Mouse (Mus musculus) lung, postnatal 10 days (tissue): ENCODE results near the gene Chil3.
"Not testable (repeated sequence)": the region's sequence is repeated elsewhere in the genome, so short reads cannot be mapped to it uniquely, and the experiment has no call there.

ENCODE experiments used
- DNase-seq: peaks from one replicate; pipeline ENCODE4 v3.0.0; 2021

Chil3 gene

GRCm38 (mm10) chr3:106167464-106167863 is at the start of gene Chil3:
Gene Chil3 (minus strand): TSS chr3:106167564.
- no peak for DNase-seq

- DNase-seq: not testable (repeated sequence)
Measured at GRCm38 (mm10) chr3:106198030-106198429, 30.7 kb upstream of the Chil3 start.

GRCm38 (mm10) chr3:106197246-106197645 is 29.9 kb upstream of the Chil3 start:
- DNase-seq: not testable (repeated sequence)

DNA sequence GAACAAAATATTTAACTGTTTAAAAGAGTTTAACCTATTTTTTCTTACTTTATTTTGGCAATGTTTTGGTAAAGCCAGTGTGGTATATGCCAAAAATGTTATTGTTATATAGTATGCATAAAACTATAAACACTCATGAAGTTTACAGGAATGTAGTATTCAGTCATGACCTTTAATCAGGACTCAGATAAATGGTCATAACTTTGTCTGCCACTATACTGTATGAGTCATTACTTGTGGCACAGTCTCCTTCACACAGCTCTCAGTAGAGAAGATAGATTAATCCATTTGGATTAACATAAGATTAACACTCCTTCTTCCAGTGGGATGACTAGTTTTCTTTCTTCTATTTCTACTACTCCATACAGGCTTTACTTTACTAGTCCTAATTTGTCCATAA is 28.9 kb upstream of the Chil3 start:
- DNase-seq: no peak

DNA sequence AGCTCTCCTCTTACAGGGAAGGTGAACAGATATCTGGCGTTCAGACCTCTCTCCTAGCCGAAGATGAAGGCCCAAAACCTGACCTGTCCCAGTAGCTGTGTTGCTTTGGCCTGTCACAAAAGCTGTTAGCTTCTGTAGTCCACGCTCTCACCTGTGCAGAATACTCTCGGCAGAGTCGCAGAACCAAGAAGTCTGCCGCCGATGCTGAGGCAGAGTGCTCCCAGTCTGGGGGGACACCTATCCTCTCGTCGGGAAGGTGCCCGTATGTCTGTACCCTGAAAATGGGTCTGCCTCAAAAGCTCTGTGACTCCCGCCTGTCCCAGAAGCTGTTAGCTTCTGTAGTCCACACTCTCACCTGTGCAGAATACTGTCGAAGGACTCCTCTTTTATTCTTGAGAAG is 28.1 kb upstream of the Chil3 start:
- DNase-seq: no peak

DNA sequence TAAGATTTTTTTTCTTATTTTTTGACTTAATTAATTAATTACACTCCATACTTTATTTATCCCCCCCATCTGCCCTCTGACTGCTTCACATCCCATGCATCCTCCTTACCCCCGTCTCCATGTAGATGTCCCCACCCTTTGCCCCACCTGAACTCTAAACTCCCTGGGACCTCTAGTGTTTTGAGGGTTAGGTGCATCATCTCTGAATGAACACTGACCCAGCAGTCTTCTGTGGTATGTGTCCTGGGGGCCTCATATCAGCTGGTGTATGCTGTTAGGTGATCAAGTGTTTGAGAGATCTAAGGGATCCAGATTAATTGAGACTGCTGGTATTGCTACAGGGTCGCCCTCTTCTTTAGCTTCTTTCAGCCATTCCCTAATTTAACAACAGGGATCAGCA is 20.6 kb upstream of the Chil3 start:
- DNase-seq: no peak

DNA sequence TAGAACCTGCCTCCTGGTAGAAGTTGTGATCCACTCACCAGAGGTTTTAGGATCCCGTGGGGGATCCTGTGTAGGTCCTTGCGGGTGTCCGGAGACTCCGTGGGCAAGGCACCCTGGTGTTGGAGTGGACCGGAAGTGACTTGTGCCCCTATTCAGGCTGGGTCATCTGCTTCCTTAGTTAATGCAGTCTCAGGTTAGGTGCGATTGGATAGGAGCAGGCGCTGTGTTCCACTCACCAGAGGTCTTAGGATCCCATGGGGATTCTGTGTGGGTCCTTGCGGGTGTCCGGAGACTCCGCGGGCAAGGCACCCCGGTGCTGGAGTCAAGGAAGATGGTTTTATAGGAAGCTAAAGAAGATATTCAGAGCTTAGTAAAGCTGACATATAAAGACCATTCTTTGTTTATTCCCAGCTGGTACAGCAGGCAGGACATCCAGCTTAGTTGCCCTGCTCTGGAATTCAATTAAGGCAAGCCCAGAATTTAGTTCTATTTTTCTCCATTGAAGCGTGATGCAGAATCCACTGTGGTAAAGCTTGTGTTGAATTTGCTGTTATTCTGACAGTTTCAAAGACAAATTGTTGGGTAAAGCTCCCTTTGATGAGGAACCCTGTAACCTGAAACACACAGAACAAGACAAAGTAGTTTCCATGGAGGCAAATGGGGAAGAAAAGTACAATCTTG is 10.3 kb upstream of the Chil3 start:
- DNase-seq: no peak

- DNase-seq: not testable (repeated sequence)
Measured at GRCm38 (mm10) chr3:106174971-106175370, 7.6 kb upstream of the Chil3 start.

- DNase-seq: not testable (repeated sequence)
Measured at GRCm38 (mm10) chr3:106172506-106172905, 5.1 kb upstream of the Chil3 start.

DNA sequence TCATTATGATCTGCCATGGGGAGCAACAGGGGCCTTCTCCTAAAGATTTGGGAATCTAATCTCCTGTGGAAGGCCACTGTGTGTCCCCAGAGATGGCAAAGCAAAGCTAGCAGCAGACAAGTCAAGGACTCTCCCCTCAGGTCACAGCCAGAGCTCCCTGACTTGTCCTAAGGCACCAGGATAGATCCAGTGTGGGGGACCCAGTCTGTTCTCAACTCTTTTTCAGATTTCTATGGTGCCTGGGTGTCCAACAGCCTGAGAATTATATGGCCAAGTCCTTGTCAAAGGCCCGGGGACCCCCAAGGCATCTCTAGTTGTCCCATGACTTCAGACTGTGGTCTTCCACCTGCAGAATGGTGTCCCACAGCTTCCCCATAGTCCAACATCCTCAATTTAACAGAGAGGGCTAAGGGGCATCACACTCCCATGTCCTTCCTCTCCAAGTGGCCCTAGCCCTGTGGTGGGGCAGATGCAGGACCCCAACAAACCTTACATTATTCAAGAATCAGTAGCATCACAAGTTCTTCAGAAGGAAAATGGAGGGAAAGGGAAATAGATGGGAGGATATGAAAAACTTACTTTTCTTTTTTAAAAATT is 3.9 kb upstream of the Chil3 start:
- DNase-seq: no peak

GRCm38 (mm10) chr3:106170522-106171053 is 3.2 kb upstream of the Chil3 start:
- peak; percentile 15 for DNase-seq

DNA sequence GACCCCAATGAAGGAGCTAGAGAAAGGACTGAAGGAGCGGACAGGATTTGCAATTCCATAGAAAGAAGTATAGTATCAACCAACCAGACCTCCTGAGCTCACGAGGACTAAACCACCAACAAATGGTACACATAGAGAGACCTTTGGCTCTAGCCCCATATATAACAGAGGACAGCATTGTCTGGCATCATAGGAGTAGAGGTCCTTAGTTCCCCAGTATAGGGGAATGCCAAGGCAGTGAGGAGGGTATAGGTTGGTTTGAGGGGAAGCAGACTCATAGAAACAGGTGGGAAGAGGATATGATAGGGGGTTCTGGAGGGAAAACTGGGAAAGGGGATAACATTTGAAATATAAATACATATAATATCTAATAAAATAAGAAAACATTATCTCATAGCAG is 13.0 kb downstream of the Chil3 start:
- no peak for DNase-seq

GRCm38 (mm10) chr3:106144081-106144480 is 23.3 kb downstream of the Chil3 start:
- no peak for DNase-seq

GRCm38 (mm10) chr3:106131690-106132089 is 35.7 kb downstream of the Chil3 start:
- DNase-seq: no peak

GRCm38 (mm10) chr3:106128807-106129493 is 38.4 kb downstream of the Chil3 start:
- DNase-seq: no peak

DNA sequence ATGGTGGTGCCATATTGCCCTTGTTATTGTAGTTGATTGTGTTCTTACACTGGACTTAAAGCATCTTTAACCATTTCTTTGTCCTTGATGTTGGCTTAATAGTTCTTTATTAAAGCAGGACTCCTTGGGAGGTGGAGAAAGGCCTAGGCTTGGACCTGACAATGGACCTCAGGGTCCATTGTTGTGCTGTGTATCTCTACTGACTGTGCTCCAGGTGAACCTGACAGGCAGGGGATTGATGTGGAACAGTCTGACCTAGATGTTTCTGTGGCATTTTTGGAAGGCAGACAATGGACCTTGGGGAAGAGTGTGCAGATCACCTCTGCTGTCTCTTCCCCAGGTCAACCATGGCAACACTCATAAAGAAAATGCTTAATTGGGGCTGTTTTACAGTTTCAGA is 40.4 kb downstream of the Chil3 start:
- DNase-seq: no peak

GRCm38 (mm10) chr3:106112929-106113328 is 54.4 kb downstream of the Chil3 start, which contains the start of gene Chia1:
Gene Chia1 (plus strand): TSS chr3:106113229.
- no peak for DNase-seq
